Mouse (Mus musculus) kidney, adult 9 months (tissue): ENCODE measurements around the gene Olfr938.

Experiments
- DNase-seq: peaks from one replicate; pipeline ENCODE4 v3.0.0; 2022

Gene Olfr938

GRCm38 (mm10) chr9:39078787-39079186, at the start of gene Olfr938:
Gene Olfr938, minus strand, starts transcription at chr9:39078887.
- DNase-seq = no peak

GRCm38 (mm10) chr9:39127831-39128230, 49.1 kb upstream of the Olfr938 start, which contains the start of gene Olfr27:
Gene Olfr27, plus strand, starts transcription at chr9:39128131.
- DNase-seq = no peak

- DNase-seq = no peak
Measured at GRCm38 (mm10) chr9:39127326-39127725, 48.6 kb upstream of the Olfr938 start.

DNA sequence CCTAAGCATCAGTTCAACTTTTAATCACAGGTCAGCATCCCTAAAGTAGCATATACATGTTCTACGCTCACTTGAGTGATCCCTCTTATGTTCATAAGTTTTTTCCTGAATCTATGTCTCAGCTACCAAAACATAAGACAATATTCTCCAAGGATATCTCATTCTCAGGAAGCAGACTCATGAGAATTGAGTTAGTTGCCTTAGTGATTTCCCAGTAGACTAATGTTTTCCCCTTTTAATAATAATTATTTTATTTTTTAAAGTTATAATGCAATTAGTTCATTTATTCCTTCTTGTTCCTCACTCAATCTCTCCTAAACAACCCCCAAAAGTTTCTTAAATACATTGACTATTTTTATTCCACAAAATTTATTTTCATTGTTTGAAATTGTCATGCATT, 13.8 kb downstream of the Olfr938 start, which contains the start of gene Olfr937:
TSS of gene Olfr937 (minus strand) at position 101 of the 400 bp plus-strand sequence.
- no peak for DNase-seq
